Mouse (Mus musculus): ENCODE measurements around the gene Hps5. TPM values are rescaled to one million over a fixed set of nuclear protein-coding genes. Genes with fewer than 3 reads are reported as not detected.
"Not testable (repeated sequence)": the region's sequence is repeated elsewhere in the genome, so short reads cannot be mapped to it uniquely, and the experiment has no call there.

Gene Hps5
- polyA plus RNA-seq, 1 experiment = 0.09 TPM

- TF ChIP-seq TAL1 (IDR thresholded peaks at IDR 0.05; ENCODE audit: low read length) (no peak), GATA1 (IDR thresholded peaks at IDR 0.05; ENCODE audit: low read length) (no peak)
- Histone ChIP-seq H3K36me3 (ENCODE audit: control insufficient read depth) (no peaks in the 10 kb centered on the region), H3K27me3 (ENCODE audit: control insufficient read depth) (peaks cover 2% of the 10 kb centered on the region; the same call in 1 of the 2 replicates), H3K4me1 (ENCODE audit: control insufficient read depth) (peaks cover 20% of the 10 kb centered on the region), H3K4me3 (replicated peaks) (no peak overlapping the region), H3K9me3 (ENCODE audit: control insufficient read depth, low read length) (no peaks in the 10 kb centered on the region)
Observed at GRCm38 (mm10) chr7:46838891-46839302, 43.0 kb upstream of the Hps5 start.

GRCm38 (mm10) chr7:46838104-46838671 lies 42.3 kb upstream of the Hps5 start:
- no peaks in the 10 kb centered on the region for H3K9me3 ChIP-seq (ENCODE audit: control insufficient read depth, low read length)
- TF ChIP-seq GATA1 (IDR thresholded peaks at IDR 0.05; ENCODE audit: low read length) (no peak), TAL1 (IDR thresholded peaks at IDR 0.05; ENCODE audit: low read length) (no peak)
- H3K4me3 ChIP-seq (replicated peaks) = no peak overlapping the region
- H3K36me3 ChIP-seq (ENCODE audit: control insufficient read depth) = no peaks in the 10 kb centered on the region
- peaks cover 2% of the 10 kb centered on the region; the same call in 1 of the 2 replicates for H3K27me3 ChIP-seq (ENCODE audit: control insufficient read depth)
- peaks cover 27% of the 10 kb centered on the region for H3K4me1 ChIP-seq (ENCODE audit: control insufficient read depth)

- Histone ChIP-seq H3K4me3 (replicated peaks) (no peak overlapping the region), H3K9me3 (ENCODE audit: control insufficient read depth, low read length) (no peaks in the 10 kb centered on the region), H3K27me3 (ENCODE audit: control insufficient read depth) (peaks cover 2% of the 10 kb centered on the region; the same call in 1 of the 2 replicates), H3K4me1 (ENCODE audit: control insufficient read depth) (peaks cover 37% of the 10 kb centered on the region), H3K36me3 (ENCODE audit: control insufficient read depth) (no peaks in the 10 kb centered on the region)
- no peak for TF ChIP-seq TAL1 (IDR thresholded peaks at IDR 0.05; ENCODE audit: low read length)
- TF ChIP-seq GATA1 (IDR thresholded peaks at IDR 0.05; ENCODE audit: low read length) = no peak
Observed at GRCm38 (mm10) chr7:46837073-46837472, 41.2 kb upstream of the Hps5 start.

- Histone ChIP-seq H3K4me1 (ENCODE audit: control insufficient read depth) (peaks cover 42% of the 10 kb centered on the region), H3K27me3 (ENCODE audit: control insufficient read depth) (peaks cover 1% of the 10 kb centered on the region; the same call in 1 of the 2 replicates), H3K9me3 (ENCODE audit: control insufficient read depth, low read length) (no peaks in the 10 kb centered on the region), H3K36me3 (ENCODE audit: control insufficient read depth) (no peaks in the 10 kb centered on the region), H3K4me3 (replicated peaks) (no peak overlapping the region)
- TF ChIP-seq TAL1 (IDR thresholded peaks at IDR 0.05; ENCODE audit: low read length) (no peak), GATA1 (IDR thresholded peaks at IDR 0.05; ENCODE audit: low read length) (no peak)
Observed at GRCm38 (mm10) chr7:46836357-46836756, 40.5 kb upstream of the Hps5 start.

- TF ChIP-seq TAL1 (IDR thresholded peaks at IDR 0.05; ENCODE audit: low read length) = no peak
- TF ChIP-seq GATA1 (IDR thresholded peaks at IDR 0.05; ENCODE audit: low read length) = no peak
- H3K4me3 ChIP-seq (replicated peaks) = no peak overlapping the region
- H3K9me3 ChIP-seq (ENCODE audit: control insufficient read depth, low read length) = no peaks in the 10 kb centered on the region
- H3K4me1 ChIP-seq (ENCODE audit: control insufficient read depth) = peaks cover 49% of the 10 kb centered on the region
- no peaks in the 10 kb centered on the region for H3K27me3 ChIP-seq (ENCODE audit: control insufficient read depth)
- no peaks in the 10 kb centered on the region for H3K36me3 ChIP-seq (ENCODE audit: control insufficient read depth)
Observed at GRCm38 (mm10) chr7:46834994-46835610, 39.2 kb upstream of the Hps5 start.

- Histone ChIP-seq H3K9me3 (ENCODE audit: control insufficient read depth, low read length) (no peaks in the 10 kb centered on the region), H3K36me3 (ENCODE audit: control insufficient read depth) (no peaks in the 10 kb centered on the region), H3K4me1 (ENCODE audit: control insufficient read depth) (peaks cover 39% of the 10 kb centered on the region), H3K4me3 (replicated peaks) (no peak overlapping the region), H3K27me3 (ENCODE audit: control insufficient read depth) (no peaks in the 10 kb centered on the region)
- no peak for TF ChIP-seq TAL1 (IDR thresholded peaks at IDR 0.05; ENCODE audit: low read length)
- no peak for TF ChIP-seq GATA1 (IDR thresholded peaks at IDR 0.05; ENCODE audit: low read length)
Observed at GRCm38 (mm10) chr7:46833670-46834255, 37.9 kb upstream of the Hps5 start.

GRCm38 (mm10) chr7:46833266-46833665 lies 37.4 kb upstream of the Hps5 start:
- H3K27me3 ChIP-seq (ENCODE audit: control insufficient read depth) = no peaks in the 10 kb centered on the region
- no peaks in the 10 kb centered on the region for H3K36me3 ChIP-seq (ENCODE audit: control insufficient read depth)
- no peak overlapping the region for H3K4me3 ChIP-seq (replicated peaks)
- H3K9me3 ChIP-seq (ENCODE audit: control insufficient read depth, low read length) = no peaks in the 10 kb centered on the region
- TF ChIP-seq GATA1 (IDR thresholded peaks at IDR 0.05; ENCODE audit: low read length) (no peak), TAL1 (IDR thresholded peaks at IDR 0.05; ENCODE audit: low read length) (no peak)
- peaks cover 38% of the 10 kb centered on the region for H3K4me1 ChIP-seq (ENCODE audit: control insufficient read depth)

GRCm38 (mm10) chr7:46832112-46832810 lies 36.4 kb upstream of the Hps5 start:
- not testable (repeated sequence) for H3K36me3 ChIP-seq (ENCODE audit: control insufficient read depth); H3K27me3 ChIP-seq (ENCODE audit: control insufficient read depth); H3K4me3 ChIP-seq (replicated peaks); H3K9me3 ChIP-seq (ENCODE audit: control insufficient read depth, low read length)
- peaks cover 36% of the 10 kb centered on the region for H3K4me1 ChIP-seq (ENCODE audit: control insufficient read depth)

- Histone ChIP-seq H3K4me3 (replicated peaks) (no peak overlapping the region), H3K36me3 (ENCODE audit: control insufficient read depth) (no peaks in the 10 kb centered on the region), H3K4me1 (ENCODE audit: control insufficient read depth) (peaks cover 36% of the 10 kb centered on the region), H3K27me3 (ENCODE audit: control insufficient read depth) (no peaks in the 10 kb centered on the region), H3K9me3 (ENCODE audit: control insufficient read depth, low read length) (no peaks in the 10 kb centered on the region)
- TF ChIP-seq TAL1 (IDR thresholded peaks at IDR 0.05; ENCODE audit: low read length) (no peak), GATA1 (IDR thresholded peaks at IDR 0.05; ENCODE audit: low read length) (no peak)
Observed at GRCm38 (mm10) chr7:46831693-46832092, 35.8 kb upstream of the Hps5 start.
